Mouse (Mus musculus) frontal cortex, postnatal 10 days (tissue): ENCODE measurements at regions not wholly inside any gene's neighbourhood (a gene's known extent, or its start where the extent isn't known, plus 50 kb on each side); places are given as distances from the start of the nearest gene placed in this dataset.

ENCODE experiments used
- DNase-seq, 2 experiments: peaks; one replicate each; pipeline ENCODE4 v3.0.0; 2022; ENCODE audit warnings: low spot score in 2 of 2, mixed read lengths in 1 of 2

DNA sequence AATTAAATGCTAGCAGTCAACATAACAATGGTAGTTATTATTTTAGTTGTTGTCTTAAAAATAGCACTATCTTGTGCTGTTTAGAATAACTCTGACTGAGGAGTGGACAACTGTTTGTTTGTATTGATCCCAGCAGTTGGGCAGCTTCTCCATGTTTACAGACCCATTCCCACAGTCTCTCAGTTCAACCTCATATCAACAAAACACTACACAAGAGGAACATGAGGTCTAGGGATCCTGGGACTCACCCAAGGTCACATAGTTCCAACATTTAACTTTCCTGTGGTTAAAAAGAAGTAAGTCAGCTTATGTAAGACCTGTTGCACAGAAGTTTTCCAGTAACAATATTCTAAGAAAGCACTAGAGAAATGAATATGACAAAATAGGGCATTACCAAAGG, 203.0 kb upstream of the Usp24 start:
- no peak for DNase-seq

DNA sequence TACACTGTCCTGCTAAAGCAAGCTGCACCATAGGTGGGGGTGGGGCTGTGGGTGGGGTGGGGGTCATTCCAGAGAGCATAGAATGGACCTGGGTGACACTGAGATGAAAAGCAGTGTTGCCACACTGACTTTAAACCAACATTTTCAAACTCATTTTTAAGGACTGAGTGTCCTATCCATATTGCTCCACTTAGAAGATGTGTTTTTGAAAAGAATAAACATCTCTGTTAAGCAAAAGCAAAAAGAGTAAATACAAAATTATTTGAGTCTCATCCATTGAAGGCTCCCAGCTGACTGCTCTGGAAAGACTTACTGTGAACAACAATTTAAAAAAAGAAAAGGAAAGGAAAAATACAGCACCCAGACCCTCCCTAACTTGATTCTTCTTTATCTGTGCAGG, 202.3 kb upstream of the Usp24 start:
- DNase-seq: no peak

DNA sequence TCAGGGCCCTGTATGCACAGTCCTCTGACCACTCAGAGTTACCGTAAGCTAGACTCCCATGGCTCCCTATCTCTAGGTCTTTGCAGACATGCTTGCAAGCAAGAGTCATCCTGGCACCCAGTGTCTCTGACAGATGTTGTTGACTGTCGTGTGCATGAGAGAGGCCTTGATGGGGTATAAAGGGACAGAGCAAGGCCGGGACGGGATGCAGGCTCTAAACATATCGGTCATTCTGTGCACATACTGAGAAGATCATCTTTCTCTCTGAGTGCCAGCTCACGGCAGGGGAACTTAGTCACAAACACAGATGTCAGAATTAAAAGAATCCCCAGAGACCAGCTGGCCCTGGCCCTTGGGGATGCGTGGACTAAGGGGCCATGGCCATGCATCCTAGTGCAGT, 199.4 kb upstream of the Usp24 start:
- no peak for DNase-seq

DNA sequence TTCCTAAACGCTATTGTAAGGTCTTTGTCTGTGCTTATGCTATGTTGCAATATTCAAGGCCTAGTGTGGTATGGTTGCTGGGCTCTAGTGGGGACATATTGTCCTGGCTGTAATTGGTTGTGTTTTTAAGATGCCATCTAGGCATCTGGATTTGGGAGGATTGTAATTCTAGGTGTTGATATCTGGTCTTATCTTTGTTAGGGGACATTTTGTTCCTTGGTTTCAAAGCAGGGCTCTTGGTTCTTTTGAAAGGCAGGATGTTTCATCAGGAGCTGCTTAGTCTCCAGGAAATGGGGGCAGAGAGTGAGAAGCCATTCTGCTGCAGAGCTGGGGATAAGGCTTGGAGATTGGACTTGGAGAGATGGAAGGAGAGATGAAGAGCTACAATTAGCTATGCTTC, 194.7 kb upstream of the Usp24 start:
- DNase-seq: no peak

DNA sequence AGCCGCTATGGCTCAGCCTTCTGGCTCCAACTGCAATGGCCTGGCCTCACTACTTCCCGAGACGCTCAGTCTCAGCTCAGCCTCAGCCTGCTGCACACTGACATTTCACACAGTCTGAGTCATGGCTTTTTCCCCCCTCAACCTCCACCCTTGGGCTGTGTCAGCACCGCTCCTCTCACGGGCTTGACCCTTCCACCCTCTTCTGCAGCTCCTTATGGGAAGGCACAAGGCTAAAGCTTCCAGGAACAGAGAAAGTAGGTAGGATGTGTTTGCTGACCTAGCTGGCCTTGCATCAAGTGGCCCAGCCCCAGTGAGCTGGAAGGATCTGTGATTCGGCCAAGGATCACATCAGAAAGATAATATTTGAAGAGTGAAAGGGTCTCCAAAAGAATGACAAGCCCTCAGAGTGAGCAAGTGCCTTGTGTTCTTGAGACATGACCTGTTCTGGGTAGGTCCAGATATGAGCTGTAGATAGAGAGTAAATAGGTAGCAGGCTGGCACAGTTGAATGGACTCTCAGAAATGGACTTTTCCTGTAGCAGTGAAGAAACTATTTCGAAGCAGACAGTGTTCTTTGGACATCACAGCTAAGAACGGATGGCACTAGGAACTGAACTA, 192.9 kb upstream of the Usp24 start:
- DNase-seq: no peak

DNA sequence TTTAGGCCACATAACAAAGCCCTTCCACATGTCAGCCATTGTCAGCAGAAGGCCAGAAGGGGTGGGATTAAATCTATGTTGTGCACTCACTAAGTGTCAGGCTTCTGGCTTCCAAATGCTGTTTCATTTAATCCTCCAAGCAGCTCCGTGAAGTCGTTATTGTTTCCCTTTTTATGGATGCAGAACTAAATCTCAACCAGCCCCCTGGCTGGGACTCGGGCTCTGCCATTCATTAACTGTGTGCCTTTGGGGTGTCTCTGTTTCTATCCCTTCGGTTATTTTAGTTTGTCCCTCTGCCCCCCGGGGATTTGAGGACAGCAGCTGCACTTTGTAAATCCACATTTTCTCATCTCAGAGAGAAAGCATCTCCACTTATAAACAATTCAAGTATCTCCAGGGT, 188.8 kb upstream of the Usp24 start:
- no peak for DNase-seq

DNA sequence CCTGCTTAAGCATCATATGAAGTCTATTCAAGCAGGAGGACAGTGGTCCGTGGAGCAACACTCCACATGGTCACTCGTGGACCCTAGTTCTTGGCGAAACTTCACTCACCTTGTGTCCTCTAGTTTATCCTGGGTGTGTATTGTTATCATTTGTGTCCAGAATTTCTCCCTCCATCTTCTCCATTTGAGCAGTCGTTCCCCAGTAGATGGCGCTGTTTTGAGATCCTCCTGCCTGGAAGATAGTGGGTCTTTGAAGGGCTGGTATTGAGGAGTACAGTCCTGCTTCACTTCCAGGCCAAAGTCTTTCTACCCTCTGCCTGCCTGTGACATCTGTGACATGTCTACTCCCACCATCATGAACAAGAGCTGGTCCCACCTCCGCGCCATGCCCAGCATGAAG, 188.4 kb upstream of the Usp24 start:
- DNase-seq: no peak

DNA sequence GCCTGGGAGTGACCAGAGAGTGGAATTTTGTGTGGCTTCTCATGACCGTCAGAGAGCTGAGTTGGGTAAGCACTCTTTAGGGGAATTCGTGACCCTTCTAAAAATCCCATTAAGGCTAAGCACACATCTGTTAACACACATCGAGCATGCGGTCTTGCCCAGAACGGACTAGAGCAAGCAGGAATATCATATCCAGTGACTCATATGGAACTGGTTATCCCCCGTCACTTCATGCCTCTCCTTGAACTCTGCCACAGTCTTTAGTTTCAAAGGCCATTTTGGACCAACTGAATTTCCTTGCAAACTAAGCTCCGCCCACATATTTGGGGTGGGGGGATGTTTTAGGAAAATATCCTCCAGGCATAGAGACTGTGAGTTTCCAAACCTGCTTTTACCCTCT, 186.7 kb upstream of the Usp24 start:
- DNase-seq: no peak

DNA sequence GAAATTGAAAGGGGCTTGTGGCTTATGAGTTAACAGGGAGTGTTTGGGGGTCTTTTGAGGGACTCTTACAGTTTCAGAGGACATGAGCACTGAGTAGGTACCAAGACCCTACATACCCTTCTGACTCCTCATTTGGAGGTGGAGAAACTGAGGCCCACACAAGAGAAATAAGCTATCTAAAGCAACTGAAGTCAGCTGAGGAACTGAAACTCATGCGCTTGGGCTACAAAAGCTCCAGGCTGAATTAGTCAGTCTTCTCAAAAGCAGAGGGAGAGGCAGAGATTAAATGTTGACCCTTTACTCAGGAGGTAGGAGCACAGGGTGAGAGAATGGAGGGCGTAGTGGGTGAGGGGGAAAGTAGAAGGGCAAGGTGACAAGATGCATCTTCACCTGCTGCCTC, 186.2 kb upstream of the Usp24 start:
- no peak for DNase-seq

DNA sequence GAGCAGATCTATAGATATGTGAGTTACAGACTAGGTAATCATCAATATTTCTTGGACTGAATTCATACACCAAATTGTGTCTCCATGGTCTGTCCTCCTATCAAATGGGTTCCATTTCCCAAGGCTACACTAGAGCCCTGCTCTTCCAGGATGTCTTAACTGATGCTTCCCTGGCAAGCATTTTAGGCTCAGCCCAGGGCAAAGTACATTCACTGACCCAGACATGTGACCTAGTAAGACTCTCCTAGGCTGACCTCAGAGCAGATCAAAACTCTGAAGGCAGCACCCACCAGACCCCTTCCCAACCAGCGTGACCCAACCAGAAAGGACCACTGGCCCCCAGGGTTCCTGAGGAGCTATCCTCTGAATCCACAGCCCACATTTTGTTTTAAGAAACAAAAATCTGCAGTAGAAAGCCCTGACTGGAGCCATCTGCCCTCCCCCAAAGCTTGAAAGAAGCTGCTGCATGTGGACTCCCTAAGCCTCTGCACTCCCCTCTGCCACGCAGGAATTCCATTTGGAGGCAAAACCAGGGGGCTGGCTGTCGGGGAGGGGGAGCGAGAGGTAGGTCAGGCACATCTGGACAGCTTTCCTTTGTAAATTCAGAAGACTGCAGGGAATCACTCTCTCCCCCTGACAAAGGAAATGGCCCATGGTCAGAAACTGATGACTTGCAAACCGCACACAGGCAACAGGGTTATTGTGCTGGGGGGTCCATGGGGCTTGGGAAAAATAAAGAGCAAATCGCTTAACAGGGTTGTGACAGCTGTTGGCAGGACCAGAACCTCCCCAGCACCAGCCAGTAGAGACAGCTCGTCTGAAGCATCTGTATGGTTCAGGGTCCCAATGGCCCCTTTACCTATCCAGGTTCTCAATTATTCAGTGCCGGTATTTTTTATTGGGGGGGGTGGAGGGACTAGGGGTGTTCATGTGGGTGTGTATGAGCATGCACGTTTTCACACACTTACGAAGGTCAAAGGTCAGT, 182.0 kb upstream of the Usp24 start:
- no peak for DNase-seq

DNA sequence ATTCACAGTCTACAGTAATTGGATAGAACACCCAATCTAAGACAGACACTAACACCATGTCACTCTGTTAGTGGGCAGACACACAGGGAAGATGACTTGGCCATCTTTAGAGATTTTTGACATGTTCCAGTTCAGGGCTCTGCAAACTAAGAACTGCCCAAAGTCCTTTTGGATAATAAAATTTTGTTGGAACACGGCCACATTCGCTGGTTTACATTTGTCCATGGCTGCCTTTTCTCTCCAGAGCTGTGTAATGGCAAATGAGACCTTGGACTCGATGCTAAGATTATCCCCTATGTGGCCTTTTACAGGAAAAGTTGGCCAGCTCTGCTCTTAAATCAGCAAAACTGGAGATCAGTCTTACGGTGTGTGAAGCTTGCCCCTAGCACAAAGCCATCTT, 173.3 kb upstream of the Usp24 start:
- no peak for DNase-seq

DNA sequence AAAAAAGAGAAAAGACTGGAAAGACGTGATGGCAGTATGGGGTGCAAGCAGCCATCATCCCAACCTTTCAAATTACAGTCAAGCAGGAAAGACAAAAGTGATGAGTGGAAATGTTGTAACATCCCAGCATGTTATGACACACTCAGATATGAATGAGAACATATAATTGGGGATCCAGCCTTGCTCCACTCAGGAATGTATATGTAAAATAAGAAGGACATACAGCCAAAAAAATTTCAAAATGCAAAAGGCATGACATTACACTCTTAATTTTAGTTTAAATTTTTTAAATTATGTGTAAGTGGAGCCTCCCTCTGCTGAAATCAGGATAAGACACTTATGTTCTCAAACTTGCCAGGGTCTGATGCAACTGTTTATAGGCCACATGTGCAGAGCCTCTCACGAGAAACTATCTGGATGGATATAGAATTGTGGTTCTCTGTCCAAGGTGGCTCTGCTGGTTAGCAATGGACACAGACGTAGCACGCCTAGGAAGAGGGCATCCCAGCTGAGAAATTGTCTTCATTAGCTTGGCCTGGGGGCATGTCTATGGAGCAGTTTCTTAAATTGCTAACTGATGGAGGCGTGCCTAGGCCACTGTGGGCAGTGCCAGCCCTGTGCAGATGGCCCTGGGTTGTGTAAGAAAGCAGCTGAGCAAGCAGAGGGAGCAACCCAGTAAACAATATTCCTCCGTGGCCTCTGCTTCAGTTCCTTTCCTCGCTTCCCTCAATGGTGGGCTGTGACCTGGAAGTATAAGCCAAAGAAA, 171.5 kb upstream of the Usp24 start:
- DNase-seq: no peak

DNA sequence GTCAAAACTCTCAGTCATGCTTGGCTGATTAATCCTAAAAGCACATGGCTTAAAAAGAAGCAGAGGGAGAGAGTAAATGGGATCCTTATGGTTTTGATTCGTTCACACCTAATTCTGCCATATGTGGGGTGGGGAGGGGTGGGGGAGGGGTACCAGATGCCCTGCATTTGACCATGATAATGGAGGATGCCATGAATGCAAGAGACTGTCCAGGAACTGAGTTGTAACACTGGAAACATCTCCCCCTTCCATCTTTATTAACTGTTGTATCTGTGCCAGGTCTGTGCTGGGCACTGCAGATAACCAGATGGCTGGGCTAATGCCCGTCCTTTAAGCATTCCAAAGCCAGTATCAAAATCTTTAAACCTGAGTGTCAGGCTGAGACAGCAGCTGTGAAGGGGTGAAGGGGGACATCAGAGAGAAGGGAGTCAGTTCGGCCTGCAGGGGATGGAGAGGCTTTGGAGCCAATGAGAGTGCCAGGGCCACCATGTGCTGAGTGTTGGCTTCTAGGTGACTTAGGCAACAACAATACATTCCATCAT, 169.0 kb upstream of the Usp24 start:
- no peak for DNase-seq

DNA sequence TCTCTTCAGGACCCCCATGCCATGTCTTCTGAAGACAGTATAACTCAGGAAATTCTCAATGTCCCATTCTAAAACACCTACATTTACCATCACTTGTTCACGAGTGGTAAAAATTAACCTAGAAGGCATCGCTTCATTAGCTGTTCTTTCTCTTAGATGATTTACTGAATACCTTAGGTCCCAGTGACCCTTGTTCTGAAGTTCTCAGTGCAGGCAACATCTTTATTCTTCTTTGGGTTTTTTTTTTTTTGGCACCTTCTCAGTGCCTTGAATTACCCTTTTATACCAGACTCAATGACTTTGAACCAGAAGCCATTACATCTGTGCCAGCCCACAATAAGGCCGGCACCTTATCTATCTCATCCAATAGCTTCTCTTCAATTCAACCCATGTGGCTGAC, 167.1 kb upstream of the Usp24 start:
- no peak for DNase-seq

DNA sequence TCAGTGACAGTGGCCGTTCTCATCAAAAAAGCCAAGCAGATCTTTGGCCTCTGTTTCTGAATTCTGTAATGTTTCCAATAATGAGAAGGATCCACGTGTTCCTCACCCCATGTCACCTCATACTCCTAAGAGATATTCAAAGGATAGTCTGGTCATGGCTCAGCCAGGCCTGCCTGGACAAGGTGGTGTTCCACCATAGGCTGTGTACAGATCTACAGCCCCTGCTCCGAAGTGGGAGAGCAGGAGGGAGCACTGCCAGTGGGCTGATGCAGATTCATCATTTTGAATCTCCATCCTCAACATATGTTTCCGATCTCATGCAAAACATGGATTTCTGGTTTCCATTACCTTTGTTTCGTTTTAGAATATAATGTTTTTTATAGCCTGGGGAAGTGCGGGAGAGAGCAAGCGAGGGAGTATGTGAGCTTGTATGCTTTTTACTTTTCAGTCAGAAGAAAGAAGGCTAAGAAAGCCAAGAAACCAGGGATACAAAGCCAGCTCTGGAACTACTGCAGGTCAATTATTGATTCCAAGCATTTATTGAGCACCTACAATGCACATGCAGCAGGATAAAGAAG, 166.5 kb upstream of the Usp24 start:
- DNase-seq: no peak

DNA sequence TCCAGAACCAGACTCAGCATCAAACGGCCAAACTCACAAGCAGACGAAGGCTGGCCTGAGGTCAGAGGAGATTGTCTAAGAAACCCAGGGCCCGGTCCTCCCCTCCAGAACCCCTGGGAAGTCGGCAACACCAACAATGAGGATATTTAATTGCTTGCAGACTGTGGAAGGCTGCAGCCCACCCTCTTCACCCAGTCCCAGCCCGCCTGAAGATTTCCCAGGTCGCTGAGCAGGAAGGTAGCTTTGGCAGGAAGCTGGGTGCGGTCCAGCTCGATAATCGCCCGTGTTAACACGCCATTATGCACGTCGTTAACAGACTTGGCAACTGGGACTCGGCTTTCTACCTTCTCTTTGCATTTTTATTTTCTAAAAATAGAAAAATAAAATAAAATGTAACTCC, 165.2 kb upstream of the Usp24 start:
- no peak for DNase-seq

DNA sequence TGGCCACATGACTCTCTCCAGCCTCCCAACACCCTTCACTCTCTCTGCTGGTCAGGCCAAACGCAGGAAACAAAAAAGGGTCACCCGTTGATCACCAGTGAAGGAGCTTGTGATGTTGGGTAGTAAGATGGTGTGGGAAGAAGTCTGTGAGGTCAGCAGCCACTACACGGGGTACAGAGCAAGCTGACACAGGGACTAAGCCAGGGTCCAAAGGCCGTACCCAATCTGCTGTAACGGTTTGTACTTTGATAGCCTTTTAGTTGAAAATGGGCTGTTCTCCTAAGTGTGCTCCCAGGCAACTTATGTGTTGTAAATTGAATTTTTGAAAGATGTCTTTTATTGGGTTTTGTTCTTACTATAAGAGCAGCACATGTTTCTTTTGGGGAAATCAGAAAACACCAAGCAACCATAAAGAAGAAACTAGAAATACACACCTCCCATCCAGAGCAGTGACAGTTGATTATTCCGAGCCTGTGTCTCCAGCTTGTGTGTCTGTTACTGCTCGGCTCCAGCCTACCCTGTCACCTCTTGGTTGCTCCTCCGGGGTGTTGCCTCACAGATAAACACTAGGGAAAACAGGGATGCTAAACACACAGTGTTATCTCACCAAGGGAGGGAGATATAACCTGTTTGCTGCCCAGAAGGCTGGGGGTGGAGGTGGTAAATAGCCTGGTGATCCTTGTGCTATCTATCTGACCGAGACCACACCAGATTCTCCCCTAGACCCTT, 158.4 kb upstream of the Usp24 start:
- no peak for DNase-seq

DNA sequence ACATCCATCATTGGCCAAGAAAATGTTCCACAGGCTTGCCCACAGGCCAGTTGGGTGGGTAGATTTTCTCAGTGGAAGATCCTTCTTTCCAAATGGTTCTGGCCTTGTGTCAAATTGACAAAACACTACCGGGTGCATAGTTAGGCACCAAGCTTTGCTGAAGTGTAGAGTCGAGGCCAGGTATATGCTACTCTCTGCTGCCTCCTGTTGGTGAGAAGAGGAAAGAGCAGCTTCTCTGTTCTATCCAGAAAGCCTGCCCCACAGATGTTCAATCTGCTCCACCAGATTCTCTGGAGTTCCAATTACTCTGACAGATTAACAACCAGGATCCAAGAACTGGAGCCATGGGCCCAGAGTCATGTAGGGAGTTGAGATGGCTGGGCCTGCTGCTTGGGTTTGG, 154.4 kb upstream of the Usp24 start:
- no peak for DNase-seq

DNA sequence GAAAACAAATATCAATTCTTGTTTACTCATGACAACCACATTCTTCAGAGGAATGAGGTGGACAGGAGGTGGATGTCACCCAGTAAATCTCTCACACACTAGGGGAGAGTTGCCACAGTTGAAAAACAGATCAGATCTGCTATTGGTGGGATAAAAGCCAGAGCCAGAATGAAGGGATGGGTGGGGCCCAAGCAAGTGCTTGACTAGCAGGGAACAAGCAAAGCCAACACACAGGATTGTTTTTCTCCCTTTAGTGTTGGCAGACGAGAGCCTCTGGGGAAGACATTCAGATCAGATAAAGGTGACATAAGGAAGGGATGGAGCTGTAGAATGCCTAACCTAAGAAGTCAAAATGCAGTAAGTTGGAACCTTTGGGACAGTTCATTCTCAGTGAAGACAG, 153.5 kb upstream of the Usp24 start:
- no peak for DNase-seq

DNA sequence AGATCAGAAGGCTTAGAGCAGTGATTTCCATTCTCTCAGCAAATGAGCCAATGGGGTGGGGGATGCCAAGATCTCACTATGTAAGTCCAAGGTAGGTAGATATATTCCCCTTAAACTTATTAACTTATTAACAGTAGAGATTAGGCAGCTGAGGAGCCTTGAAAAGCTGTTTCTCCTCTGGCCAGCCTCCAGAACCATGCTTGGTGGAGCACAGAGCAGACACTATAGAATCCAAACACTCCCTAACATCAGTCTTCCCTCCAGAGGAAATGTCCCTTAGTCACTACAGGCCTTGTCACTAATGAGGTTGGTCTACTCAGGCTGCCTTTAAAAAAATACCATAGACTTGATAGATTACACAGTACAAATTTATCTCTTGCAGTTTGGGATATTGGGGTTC, 152.8 kb upstream of the Usp24 start:
- DNase-seq: no peak

DNA sequence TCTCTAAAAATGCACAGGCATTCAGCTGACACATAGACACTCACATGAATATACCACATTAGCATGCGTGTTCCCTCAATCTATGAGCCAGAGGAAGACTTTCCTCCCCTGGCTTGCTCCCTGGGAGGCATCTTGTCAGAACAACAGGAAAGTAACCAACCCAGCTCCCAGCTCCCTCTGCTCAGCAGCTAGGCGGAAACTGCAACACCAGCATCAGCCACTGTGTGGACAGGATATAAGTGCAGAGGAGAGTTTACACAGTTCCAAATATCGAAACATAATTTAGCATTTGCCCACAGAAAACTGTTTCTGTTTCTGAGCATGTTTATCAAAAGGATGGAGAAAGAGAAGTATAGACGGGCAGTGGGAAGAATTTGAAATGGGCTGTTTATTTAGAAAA, 148.3 kb upstream of the Usp24 start:
- no peak for DNase-seq
